Mouse (Mus musculus): ENCODE data around the gene Mmp2.
"Not testable (repeated sequence)": the region's sequence is repeated elsewhere in the genome, so short reads cannot be mapped to it uniquely, and the experiment has no call there.

The Mmp2 gene

DNA sequence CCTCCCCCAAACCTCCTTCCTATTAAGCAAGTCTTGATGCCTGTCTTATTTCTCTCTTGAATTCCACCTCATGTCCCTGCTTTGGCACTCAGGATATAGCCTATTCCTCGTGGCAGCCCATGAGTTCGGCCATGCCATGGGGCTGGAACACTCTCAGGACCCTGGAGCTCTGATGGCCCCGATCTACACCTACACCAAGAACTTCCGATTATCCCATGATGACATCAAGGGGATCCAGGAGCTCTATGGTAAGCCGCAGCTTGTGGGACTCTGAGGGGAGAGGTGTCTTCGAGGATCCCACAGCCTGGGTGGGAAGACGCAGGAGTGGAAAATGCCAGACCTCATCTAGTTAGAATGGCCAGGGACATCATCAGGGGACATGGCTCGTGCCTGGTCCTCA is 12.1 kb downstream of the Mmp2 start:
- DNase-seq (ENCODE audit: low spot score) = no peak

DNA sequence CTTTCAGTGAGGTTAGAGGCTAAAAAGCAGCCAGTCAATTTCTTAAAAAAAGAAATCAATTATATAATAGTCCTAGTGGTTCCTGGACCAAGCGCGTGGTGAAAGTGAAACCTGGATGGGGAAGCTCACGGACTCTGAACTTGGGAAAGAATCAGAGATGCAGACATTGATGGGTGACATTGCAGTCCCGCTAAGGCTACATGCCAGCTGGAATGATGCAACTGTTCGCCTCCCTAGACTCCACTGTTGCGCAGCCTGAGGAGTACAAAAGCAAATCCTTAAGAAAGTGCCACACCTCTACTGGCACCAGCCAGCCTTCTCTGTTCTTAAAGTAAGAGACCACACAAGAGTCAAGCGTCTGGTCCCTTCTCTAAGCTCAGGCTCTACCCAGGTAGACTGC is 12.8 kb downstream of the Mmp2 start:
- DNase-seq (ENCODE audit: low spot score) = no peak

DNA sequence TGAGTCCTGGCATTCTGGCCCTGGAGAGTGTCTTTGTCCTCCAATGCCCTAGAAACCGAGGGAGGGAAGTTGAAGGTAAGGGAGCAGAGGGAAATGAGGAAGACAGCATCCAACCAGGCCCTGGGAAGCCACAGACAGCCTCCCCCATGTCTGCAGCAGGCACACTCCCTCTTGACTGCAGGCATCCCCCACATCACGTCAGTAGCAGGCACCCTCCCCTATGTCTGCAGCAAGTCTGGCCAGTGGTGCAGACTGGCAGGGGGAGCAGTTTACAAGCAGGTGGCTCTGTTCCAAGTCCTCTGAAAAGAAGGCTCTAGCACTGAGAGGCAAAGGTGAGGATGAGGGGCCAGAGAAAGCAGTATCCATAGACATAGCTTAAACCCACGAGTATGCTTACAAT is 19.6 kb downstream of the Mmp2 start:
- no peak for DNase-seq (ENCODE audit: low spot score)

DNA sequence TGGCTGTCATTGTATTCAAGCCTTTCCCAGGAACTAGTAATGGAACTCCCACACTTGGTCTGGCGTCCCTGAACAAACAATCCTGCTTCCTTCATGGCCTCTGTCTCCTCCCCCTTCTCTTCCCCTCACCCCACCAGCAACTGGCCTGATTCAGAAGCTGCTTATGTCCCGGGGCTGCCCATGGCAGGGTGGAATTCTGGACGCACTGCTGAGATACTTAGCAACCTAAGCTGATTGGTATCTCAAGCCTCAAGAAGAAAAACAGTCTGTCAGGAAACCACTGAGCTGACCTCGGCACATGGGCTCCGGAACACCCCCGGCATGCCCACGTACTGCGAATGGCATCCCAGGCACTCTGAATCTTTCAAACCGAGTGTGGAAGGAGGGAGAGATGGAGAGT is 20.2 kb downstream of the Mmp2 start:
- DNase-seq (ENCODE audit: low spot score) = peak; percentile 61

DNA sequence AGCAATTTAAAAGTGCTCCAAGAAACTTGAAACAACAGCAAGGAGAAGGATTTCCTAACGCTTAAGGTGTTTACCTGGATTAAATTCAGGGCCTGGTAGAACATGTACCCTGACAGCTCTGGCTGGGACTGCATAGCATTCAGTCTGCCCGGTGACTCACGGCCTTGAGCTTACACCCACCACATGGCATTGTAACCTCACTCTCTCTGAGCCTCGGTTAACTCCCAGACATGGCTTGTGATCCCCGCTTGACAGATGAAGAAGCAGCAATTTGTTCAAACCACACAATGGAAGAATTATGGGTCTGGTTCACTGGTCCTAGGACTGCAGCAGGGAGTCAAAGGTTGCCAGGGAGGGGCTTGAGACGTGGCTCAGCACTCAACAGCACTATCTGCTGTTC is 22.2 kb downstream of the Mmp2 start:
- DNase-seq (ENCODE audit: low spot score) = no peak

DNA sequence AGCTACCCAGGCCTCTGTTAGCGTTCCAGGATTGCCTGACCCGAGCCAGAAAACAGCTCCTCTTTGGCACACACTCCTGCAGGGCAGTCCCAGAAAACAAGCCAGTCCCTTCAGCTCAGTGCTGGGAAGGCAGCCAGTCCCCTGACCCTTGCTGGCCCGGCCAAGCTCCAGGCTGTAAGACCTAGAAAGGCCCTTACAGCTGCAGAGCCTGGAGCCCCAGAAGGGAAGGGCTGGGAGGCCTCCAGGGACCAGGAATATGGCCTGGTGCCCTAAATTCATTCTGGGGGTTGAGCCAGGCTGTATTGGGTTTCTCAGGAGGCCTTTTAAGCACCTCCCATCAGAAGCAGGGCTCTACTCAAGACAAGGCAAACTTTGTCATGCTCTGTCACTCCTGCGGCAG is 23.1 kb downstream of the Mmp2 start:
- no peak for DNase-seq (ENCODE audit: low spot score)

DNA sequence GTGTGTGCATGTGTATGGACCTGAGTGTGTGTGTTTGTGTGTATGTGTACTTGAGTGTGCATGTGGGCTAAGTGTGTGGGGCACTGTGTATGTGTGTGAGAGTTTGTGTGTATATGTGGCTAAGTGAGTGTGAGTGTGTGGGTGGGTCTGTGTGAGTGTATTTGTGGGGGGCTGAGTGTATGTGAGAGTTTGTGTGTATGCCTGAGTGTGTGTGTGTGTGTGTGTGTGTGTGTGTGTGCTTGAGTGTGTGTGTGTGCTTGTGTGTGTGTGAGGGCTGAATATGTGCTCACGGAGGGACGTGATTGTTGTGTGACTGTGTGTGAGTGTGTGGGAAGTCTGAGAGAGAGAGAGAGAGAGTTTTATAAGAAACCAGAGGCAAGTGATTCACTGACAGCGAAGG is 24.3 kb downstream of the Mmp2 start:
- no peak for DNase-seq (ENCODE audit: low spot score)

DNA sequence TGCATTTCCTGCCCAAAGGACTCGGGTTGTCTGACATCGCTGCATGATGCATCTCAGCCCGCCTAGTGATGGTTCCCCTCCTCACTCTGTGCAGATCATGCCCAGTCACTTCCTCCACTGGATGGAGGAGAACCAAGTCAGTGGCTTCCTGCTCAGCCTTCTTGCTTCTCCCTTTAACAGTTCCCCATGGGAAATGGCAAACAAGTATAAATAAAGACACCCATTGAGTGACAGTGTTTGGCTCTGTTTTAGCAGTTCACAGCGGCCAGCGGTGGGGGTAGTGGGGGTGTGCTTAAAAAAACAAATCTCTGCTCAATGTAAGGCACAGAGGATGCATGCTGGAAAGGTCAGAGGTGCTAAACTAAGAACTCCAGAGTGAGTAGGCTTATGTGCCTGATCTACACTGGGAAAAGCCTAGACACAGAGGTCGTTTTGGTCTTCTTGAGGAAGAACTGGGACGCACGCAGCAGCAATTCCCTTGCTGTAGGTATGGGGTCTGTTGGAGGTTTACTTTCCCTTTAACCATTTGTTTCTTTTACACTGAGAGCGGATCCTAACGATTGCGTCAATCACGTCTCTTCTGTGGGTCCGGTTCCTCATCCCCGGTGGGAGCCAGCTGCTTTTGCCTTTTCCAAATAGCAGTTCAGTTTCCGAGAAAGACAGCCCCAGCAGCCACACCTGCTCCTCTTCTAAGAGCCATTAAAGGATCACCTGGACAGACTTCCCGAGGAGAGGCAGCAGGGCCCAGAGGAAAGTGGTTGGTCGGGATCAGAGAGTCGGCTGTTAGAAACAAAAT is 26.3 kb downstream of the Mmp2 start:
- no peak for DNase-seq (ENCODE audit: low spot score)

DNA sequence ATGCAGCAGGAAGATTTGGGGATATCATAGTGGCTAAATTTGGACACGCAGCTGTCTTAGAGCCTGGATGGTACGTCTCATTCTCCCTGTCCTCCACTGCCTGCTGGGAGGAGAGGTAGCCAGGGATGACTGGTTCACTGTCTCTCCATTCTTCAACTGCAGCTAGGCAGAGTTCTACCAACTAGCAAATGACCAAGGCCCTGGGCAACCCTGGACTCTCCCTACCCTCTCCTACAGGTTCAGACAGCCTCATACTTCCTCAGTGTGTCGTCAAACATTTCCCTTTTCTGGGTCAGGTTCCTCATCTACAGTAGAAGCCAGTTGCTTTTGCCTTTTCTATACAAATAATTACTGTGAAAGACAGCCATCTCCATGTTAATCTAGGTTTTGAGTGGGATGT is 27.6 kb downstream of the Mmp2 start:
- no peak for DNase-seq (ENCODE audit: low spot score)

DNA sequence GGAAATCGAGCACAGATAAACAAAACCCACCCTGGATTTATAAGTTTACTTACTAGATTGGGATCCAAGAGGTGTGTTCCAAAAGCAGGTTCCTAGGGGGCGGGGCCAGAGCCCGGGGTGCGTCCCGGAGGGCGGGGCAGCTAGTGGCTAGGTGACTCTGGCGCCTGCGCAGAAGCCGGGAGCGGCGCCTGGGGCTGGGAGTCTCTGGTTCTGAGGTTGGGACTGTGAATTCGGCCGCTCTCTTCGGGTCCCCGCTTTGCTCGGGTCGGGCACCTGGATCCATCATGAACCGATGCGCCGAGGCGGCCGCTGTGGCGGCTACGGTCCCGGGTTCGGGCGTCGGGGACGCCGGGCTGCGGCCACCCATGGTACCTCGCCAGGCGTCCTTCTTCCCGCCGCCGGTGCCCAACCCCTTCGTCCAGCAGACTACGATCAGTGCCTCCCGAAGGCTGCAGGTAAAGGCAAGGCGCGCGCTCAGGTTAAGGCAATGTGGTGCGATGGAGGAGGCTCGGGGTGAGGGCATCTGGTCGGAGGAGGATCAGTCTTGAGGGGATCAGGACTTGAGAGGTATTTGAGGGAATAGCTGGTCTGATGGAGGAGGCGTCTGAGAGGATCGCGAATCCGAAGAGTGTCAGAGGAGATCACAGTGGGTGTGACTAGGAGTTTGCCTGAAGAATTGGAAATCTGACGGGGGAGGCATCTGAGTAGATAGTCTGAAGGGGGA is 28.2 kb downstream of the Mmp2 start, which contains the start of gene Lpcat2:
Gene Lpcat2 (plus strand): TSS at position 169 of the 724 bp plus-strand sequence.
- DNase-seq (ENCODE audit: low spot score) = peak; percentile 84

DNA sequence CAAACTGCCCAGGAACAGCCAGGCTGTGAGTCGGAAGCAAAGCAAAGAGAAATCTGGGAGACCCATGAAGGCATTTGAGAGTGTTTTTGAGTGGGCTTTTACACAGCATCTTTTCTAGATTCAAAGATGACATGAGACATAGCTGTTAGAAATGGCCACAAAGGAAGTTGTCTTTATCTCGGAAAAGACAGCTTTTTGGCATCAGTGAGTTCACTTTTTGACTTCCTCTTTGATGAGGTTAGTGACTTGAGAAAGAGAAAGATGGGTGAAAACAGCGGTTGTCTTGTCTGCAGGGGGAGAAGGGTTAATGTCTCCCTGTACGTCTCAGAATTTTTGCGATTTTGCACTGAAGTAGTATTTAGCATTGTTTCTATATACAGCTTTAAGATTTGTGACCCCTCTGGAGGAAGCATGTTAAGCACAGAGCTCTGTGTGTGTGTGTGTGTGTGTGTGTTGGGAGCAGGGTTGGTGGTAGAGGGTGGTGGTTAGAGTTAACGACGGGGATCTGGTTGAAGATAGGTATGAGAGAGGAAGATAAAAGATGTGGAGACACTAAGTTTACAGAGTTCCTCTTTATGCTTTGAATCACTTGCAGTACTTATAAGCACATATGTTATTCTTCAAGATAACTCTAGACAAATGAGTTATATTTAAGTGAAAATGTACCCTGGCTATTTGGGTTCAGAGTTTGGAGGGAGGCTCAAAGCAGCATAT is 29.3 kb downstream of the Mmp2 start:
- no peak for DNase-seq (ENCODE audit: low spot score)

DNA sequence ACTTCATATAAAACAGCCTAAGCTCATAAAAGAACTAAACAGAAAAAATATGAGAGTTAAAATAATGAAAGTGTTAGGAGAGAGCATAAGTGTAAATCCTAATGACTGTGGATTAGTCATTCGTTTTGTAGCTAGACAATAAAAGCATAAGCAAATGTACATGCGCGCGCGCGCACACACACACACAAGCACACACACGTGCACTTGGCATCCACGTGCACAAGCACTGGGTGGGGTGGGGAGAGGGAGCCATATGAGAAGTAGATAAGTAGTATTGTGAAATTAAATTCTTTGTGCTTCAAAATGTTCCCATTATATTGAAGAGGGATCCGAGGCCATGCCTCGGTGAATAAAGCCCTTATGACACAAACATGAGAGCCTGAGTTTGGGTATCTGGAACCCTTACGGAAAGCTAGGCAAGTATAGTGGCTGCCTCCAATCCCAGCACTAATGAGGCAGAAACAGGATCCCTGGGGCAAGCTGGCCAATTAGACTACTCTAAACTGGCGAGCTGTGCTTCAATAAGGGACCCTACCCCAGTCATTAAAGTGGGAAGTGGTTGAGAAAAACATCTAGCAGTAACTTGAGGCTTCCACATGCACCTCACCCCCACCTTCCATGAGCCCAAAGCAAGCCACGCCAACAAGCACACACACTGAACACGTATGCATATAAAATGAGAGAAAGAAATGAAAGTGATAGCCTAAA is 31.5 kb downstream of the Mmp2 start:
- DNase-seq (ENCODE audit: low spot score) = no peak

DNA sequence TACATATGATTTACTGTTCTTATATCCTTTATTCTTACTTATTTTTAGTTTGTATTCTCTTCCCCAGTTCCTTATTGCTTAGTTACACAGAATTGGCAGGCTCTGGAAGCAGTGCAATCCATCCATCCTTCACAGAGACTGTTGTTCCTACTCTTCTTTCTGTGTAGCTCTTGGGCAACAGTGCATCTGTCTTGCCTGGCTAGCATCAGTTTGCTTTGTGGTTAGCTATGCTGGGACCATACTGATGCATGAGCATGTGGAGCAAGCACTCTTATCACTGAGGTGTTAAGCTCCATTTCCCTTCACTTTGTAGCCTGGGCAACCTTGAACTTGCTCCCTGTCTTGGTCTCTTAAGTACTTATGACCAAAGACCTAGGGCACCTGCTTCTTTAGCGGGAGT is 34.9 kb downstream of the Mmp2 start:
- DNase-seq (ENCODE audit: low spot score) = no peak

DNA sequence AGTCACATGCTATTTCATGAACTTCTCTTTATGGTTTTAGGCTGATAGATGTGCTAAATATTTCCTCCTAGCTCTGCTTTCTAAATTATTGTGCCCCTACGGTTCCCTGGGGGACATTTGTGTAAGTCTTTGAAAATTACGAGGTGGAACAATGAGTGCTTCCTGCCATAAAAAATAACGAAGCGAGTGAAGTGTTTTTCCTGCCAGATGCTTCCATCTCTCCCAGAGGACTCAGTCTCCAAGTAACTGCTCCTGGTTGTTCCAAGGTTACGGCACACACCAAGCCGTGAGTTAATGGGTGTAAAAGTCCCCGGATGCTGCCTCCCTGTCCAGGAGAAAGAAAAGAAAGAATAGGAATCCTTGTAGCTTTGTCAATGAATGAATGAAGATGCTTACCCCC is 43.2 kb downstream of the Mmp2 start:
- peak; percentile 43 for DNase-seq (ENCODE audit: low spot score)

DNA sequence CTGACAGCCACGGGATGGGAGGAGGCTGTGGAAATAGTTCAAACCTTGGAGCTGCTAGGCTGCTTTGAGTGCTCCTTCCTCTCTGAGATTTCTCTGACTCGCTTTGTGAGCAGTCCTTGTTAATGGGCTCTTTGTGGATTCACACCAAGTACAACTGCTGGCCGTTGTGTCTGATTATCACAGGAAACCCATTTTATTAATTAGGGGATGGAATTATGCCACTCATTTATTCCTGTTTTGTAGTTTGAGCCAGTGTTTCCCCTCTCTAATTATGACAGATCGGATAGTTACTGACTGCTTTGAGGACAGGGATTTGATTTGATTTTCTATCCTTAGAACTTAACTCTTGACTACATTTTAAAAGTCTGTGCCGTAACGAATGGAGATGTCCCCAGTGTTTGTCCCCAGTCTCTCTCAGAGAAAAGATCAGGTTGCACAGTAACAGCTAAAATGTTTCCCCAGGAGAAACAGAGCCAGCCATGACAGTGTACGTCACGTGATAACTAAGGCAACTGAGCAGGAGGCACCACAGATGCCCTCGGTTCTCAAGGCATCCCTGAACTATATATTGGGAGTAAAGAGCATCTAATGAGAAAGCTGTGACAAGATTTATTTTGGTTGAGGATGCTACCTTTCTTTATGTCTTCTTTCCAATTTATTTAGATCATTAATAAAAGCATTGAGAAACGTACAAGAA is 45.1 kb downstream of the Mmp2 start:
- no peak for DNase-seq (ENCODE audit: low spot score)

DNA sequence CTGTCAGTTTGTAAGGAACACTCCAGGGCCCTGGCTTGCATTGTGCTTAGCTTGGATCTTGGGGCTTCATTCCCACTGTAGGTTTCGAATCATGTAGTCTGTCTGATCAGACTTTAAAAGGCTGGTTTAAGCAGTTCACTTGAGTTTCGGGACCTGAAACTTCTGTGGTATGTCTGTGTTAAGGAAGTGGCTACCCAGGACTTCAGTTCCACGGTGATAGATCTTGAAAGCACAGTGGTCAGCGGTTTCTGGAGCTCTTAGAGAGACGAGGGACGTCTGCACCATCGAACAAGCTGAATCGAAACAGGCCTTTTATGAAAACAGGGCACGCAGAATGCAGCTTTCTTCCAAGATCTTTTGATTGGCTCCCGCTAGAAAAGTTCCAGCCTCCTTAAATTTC is 48.7 kb downstream of the Mmp2 start:
- no peak for DNase-seq (ENCODE audit: low spot score)

DNA sequence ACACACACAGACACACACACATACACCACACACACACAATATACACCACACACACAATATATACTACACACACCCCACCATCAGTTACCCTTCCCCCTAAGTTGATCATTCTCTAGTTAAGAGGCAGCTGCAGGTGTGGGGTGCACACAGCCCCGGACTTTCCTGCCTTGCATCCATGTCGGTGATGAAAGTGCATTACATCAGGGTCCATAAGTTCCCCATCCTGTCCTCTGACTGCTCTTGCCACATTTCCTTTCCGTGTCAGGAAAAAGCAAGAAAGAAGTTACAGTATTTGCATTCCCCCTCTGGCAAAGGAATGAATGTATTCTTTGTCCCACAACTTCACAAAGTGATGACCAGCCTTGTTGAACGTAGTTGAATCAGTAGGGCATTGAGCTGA is 54.2 kb downstream of the Mmp2 start:
- no peak for DNase-seq (ENCODE audit: low spot score)

DNA sequence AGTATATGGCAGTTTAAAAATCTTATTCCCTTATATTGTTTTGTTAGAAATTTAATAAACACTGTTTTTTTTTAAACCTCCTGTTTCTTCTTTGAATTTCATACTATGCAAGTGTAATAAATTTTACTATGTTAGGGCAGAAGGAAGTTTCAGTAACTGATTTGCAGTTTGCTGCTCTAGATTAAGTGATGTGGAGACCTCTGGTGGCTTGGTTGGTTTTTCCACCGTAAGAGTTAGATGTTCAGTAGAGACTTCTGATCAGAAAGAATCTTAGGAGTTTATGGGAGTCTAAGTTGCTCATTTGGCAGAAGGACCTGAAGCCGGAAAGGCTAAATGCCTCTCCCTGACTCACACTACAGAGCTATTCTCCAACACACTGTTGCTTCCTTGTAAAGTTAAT is 56.7 kb downstream of the Mmp2 start:
- DNase-seq (ENCODE audit: low spot score) = peak; percentile 13

DNA sequence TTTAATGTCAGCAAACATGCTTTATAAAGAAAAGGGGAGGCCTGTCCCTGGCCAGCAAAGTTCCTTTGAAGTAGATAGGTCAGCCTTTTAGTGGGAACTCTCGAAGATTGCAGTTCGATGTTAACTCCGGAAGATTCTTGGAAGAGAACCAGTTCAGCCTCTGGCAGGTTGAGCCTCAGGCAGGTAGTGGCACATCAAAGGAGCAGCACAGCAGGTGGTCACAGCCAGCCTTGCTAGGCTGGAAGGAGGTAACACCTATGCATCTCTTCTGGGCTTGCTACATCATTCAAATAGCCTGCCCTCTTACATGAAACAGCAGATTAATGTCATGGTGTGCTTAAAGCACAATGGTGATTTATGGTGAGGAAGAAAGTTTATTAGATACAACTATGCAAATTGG is 65.1 kb downstream of the Mmp2 start:
- DNase-seq (ENCODE audit: low spot score) = not testable (repeated sequence)

DNA sequence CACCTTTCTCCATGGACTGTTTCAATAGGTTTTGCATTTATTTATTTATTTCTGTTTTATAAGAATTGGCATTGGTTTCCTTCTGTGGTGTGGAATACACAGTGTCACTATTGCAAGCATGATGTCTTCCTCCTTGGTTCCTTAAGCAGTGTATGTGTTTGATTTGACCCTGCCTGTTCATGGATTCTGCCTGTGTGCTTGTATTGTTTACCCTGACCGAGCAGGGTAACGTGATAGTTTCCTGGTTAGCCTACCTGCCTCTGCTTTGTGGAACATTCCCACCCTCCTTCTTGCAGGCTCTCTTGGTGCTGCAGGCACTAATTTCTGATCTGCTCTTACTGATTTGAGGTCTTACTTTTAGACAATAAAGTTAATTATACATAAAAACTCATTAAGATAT is 66.8 kb downstream of the Mmp2 start:
- DNase-seq (ENCODE audit: low spot score) = no peak

DNA sequence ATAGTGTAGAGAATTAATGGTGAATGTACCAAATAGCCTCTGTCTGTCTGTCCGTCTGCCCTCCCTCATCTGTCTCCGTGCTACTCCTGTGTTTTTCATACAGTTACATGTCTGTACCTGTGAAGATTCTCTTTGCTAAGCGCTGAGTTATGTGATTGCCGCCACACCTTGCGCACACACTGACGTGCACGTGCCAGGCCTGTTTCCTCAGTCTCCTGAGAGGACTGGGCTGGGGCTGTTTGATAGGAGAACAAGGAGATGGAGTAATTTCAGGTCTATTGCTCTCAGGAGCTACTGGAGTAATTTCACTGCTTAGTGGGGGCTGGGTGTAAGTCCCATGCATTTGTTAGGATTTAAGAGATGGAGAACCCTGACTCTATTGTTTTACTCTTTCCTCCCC is 68.0 kb downstream of the Mmp2 start:
- no peak for DNase-seq (ENCODE audit: low spot score)

DNA sequence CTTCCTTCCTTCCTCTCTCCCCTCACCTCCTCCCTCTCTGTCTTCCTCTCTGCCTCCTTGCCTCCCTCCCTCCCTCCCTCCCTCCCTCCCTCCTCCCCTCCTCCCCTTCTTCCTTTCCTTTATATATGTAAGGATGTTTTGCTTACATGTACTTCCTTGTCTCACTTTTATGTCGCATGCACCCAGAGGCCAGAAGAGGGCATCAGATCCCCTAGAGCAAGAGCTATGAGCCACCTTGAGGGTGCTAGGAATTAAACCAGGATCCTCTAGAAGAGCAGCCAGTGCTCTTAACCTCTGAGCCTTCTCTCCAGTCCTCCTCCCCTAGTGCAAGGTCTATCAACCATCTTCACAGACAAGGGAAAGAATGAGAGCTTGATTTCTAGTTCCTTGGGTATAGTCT is 69.0 kb downstream of the Mmp2 start:
- DNase-seq (ENCODE audit: low spot score) = no peak

All from embryo, embryonic 10.5 days (tissue).